Mouse (Mus musculus): ENCODE results near the gene Pdlim5. TPM values are rescaled to one million over a fixed set of nuclear protein-coding genes. Genes with fewer than 3 reads are reported as not detected.

The Pdlim5 gene
- polyA plus RNA-seq, 1 experiment from 2014 or later, result 9.4 TPM

- no peak overlapping the region for H3K9ac ChIP-seq (replicated peaks)
- WGBS (ENCODE audit: insufficient replicate concordance), result 83% methylated on average over 6 of the region's 6 CpGs
- no peak overlapping the region for H3K4me3 ChIP-seq (ENCODE audit: low read depth, low read length)
- H3K27ac ChIP-seq (ENCODE audit: low read depth), result no peak overlapping the region
- no peak overlapping the region for H3K4me2 ChIP-seq (ENCODE audit: low read depth, low read length)
- 0 out of 2 replicates have a peak, but pooled peaks cover 3% of the 10 kb centered on the region for H3K36me3 ChIP-seq (replicated peaks; ENCODE audit: insufficient read depth, low read length)
- DNase-seq (no peak), ATAC-seq (no peak)
- no peaks in the 10 kb centered on the region for H3K27me3 ChIP-seq (ENCODE audit: insufficient read depth, low read length)
- no peaks in the 10 kb centered on the region for H3K4me1 ChIP-seq (ENCODE audit: insufficient read depth)
- TF ChIP-seq CTCF (IDR thresholded peaks at IDR 0.05; ENCODE audit: low read depth) (no peak), EP300 (IDR thresholded peaks at IDR 0.05; ENCODE audit: low read depth) (no peak)
- H3K9me3 ChIP-seq (ENCODE audit: low read length), result no peaks in the 10 kb centered on the region
Observed at GRCm38 (mm10) chr3:142372465-142373147, 22.9 kb downstream of the Pdlim5 start.

DNA sequence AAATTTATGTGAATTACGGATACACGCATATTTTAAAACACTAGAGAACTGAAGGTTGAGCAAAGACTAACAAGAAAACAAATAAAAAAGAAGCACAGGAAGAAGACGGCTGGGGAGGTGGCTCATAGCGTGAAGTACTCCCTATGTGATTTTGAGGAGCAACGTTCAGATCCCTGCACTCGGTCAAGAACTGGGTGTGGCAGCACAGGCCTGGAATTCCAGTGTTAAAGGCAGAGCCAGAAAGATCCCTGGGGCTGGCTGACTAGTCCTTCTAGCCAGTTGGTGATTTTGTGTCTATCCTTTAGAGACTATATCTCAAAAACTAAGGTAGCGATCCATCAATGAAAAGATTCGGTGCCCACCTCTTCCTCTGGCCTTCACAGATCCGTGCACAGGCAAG lies 27.1 kb downstream of the Pdlim5 start:
- DNase-seq, result no peak
- Histone ChIP-seq H3K4me3 (ENCODE audit: low read depth, low read length) (no peak overlapping the region), H3K27me3 (ENCODE audit: insufficient read depth, low read length) (no peaks in the 10 kb centered on the region), H3K4me1 (ENCODE audit: insufficient read depth) (no peaks in the 10 kb centered on the region), H3K4me2 (ENCODE audit: low read depth, low read length) (no peak overlapping the region), H3K27ac (ENCODE audit: low read depth) (no peak overlapping the region), H3K36me3 (replicated peaks; ENCODE audit: insufficient read depth, low read length) (0 out of 2 replicates have a peak, but pooled peaks cover 3% of the 10 kb centered on the region), H3K9me3 (ENCODE audit: low read length) (no peaks in the 10 kb centered on the region), H3K9ac (replicated peaks) (no peak overlapping the region)
- ATAC-seq, result no peak
- TF ChIP-seq CTCF (IDR thresholded peaks at IDR 0.05; ENCODE audit: low read depth) (no peak), EP300 (IDR thresholded peaks at IDR 0.05; ENCODE audit: low read depth) (no peak)
- WGBS (ENCODE audit: insufficient replicate concordance), result 82% methylated on average over 9 of the region's 9 CpGs

DNA sequence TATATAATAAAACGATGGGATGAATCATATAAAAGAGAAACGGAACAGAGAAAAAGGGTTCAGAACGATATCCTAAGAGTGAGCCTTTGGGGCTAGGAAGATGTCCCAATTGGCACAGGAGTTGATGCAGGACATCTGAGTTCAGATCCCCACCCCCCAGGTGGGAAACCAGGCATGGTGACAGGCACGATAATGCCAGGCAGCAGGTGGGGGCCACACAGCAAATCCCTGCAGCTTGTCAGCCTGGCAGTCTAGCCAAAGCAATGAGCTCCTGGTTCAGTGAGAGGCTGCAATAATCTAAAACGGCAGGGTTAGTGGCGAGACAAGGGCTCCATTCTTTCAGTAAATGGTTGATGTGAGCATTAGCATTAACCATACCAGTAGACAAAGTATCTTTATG lies 33.4 kb downstream of the Pdlim5 start:
- Histone ChIP-seq H3K9ac (replicated peaks) (no peak overlapping the region), H3K4me2 (ENCODE audit: low read depth, low read length) (no peak overlapping the region), H3K27me3 (ENCODE audit: insufficient read depth, low read length) (no peaks in the 10 kb centered on the region), H3K4me1 (ENCODE audit: insufficient read depth) (no peaks in the 10 kb centered on the region), H3K36me3 (replicated peaks; ENCODE audit: insufficient read depth, low read length) (no peaks in the 10 kb centered on the region), H3K4me3 (ENCODE audit: low read depth, low read length) (no peak overlapping the region), H3K27ac (ENCODE audit: low read depth) (no peak overlapping the region), H3K9me3 (ENCODE audit: low read length) (no peaks in the 10 kb centered on the region)
- TF ChIP-seq CTCF (IDR thresholded peaks at IDR 0.05; ENCODE audit: low read depth) (no peak), EP300 (IDR thresholded peaks at IDR 0.05; ENCODE audit: low read depth) (no peak)
- DNase-seq, result no peak
- no peak for ATAC-seq
- WGBS (ENCODE audit: insufficient replicate concordance), result 79% methylated on average over 6 of the region's 6 CpGs

DNA sequence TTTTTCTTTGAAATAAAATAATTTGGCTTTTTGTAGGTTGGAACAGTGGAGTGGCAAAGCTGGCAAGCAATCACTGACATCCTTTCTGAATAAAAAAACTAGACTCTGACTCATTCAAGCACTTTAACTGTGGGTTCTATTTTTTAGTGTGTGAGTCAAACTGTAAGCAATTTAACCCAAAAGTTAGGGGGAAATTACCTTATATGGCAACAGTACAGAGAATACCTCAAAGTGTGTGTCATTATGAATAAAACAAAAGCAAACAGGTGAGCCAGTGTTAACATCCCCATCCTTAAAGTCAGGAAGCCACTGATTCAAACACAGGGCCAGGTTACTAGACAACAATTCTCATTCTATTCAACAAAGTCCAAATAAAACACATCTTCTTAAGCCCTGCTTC lies 36.5 kb downstream of the Pdlim5 start:
- TF ChIP-seq EP300 (IDR thresholded peaks at IDR 0.05; ENCODE audit: low read depth) (no peak), CTCF (IDR thresholded peaks at IDR 0.05; ENCODE audit: low read depth) (no peak)

DNA sequence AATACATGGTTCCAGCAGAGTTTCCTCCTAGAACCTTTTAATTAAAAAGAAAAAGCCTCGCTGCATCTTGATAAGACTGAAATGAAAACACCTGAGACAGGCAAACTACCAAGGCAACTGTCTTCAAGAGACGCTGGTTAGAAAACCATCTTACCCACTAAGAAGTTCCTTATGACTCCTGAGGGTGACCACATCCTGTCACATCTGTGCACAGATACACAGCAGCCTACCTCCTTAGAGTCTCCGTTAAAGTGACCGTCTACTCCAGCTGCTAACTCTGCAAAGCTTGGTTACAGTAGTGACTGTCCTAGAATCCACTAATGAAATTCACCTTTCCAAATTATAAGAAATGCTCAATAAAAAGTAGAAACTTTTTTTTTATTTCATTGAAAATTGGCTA lies 38.8 kb downstream of the Pdlim5 start:
- no peaks in the 10 kb centered on the region for H3K27me3 ChIP-seq (ENCODE audit: insufficient read depth, low read length)
- H3K9ac ChIP-seq (replicated peaks), result no peak overlapping the region
- TF ChIP-seq EP300 (IDR thresholded peaks at IDR 0.05; ENCODE audit: low read depth) (no peak), CTCF (IDR thresholded peaks at IDR 0.05; ENCODE audit: low read depth) (no peak)
- ATAC-seq, result no peak
- no peak overlapping the region for H3K27ac ChIP-seq (ENCODE audit: low read depth)
- no peak overlapping the region for H3K4me3 ChIP-seq (ENCODE audit: low read depth, low read length)
- 45% methylated on average over 4 of the region's 4 CpGs for WGBS (ENCODE audit: insufficient replicate concordance)
- 0 out of 2 replicates have a peak, but pooled peaks cover 3% of the 10 kb centered on the region for H3K4me1 ChIP-seq (ENCODE audit: insufficient read depth)
- H3K36me3 ChIP-seq (replicated peaks; ENCODE audit: insufficient read depth, low read length), result no peaks in the 10 kb centered on the region
- no peaks in the 10 kb centered on the region for H3K9me3 ChIP-seq (ENCODE audit: low read length)
- no peak overlapping the region for H3K4me2 ChIP-seq (ENCODE audit: low read depth, low read length)
- DNase-seq, result no peak

More for the DNA sequence above, 36.5 kb downstream of the Pdlim5 start:
- no peaks in the 10 kb centered on the region for H3K27me3 ChIP-seq (ENCODE audit: insufficient read depth, low read length)
- no peak overlapping the region for H3K9ac ChIP-seq (replicated peaks)
- ATAC-seq (no peak), DNase-seq (no peak)
- H3K27ac ChIP-seq (ENCODE audit: low read depth), result no peak overlapping the region
- H3K36me3 ChIP-seq (replicated peaks; ENCODE audit: insufficient read depth, low read length), result no peaks in the 10 kb centered on the region
- H3K4me3 ChIP-seq (ENCODE audit: low read depth, low read length), result no peak overlapping the region
- H3K4me1 ChIP-seq (ENCODE audit: insufficient read depth), result 0 out of 2 replicates have a peak, but pooled peaks cover 3% of the 10 kb centered on the region
- H3K9me3 ChIP-seq (ENCODE audit: low read length), result no peaks in the 10 kb centered on the region
- H3K4me2 ChIP-seq (ENCODE audit: low read depth, low read length), result no peak overlapping the region

DNA sequence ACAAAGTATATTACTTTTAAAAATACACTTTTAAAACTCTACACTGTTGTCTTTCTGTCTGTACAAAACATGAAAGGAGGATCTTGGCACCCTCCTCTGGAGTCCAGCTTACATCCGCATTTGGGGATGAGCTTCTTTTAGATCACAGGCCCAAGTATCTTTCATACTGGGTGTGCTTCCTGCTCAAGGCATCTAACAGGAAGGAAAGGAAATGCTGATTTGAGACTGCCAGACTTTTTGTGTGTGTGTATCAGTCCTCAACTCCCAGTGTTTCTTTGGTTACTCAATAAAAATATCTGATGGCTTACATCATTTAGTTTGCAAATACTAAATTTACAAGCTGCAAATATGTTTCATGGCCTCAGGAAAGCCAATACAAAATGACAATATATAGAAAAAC lies 42.3 kb downstream of the Pdlim5 start:
- no peak overlapping the region for H3K4me3 ChIP-seq (ENCODE audit: low read depth, low read length)
- H3K36me3 ChIP-seq (replicated peaks; ENCODE audit: insufficient read depth, low read length), result no peaks in the 10 kb centered on the region
- 49% methylated on average over 1 of the region's 1 CpGs for WGBS (ENCODE audit: insufficient replicate concordance)
- no peak overlapping the region for H3K9ac ChIP-seq (replicated peaks)
- ATAC-seq (no peak), DNase-seq (no peak)
- H3K4me2 ChIP-seq (ENCODE audit: low read depth, low read length), result no peak overlapping the region
- H3K4me1 ChIP-seq (ENCODE audit: insufficient read depth), result peaks cover 7% of the 10 kb centered on the region; the same call in 1 of the 2 replicates
- H3K27ac ChIP-seq (ENCODE audit: low read depth), result no peak overlapping the region
- no peaks in the 10 kb centered on the region for H3K27me3 ChIP-seq (ENCODE audit: insufficient read depth, low read length)
- H3K9me3 ChIP-seq (ENCODE audit: low read length), result no peaks in the 10 kb centered on the region
- TF ChIP-seq CTCF (IDR thresholded peaks at IDR 0.05; ENCODE audit: low read depth) (no peak), EP300 (IDR thresholded peaks at IDR 0.05; ENCODE audit: low read depth) (no peak)

All from liver, postnatal 0 days (tissue).